Mouse (Mus musculus) C2C12 (cell line): ENCODE measurements at regions not wholly inside any gene's neighbourhood (a gene's known extent, or its start where the extent isn't known, plus 50 kb on each side); places are given as distances from the start of the nearest gene placed in this dataset.

Experiments
- H3K27me3 ChIP-seq: one replicate; pipeline ENCODE4 v1.6.1; 2011; ENCODE audit not compliant: control insufficient read depth, insufficient read depth, insufficient read length
- H3K36me3 ChIP-seq: one replicate; pipeline ENCODE4 v1.6.1; 2011; ENCODE audit not compliant: control insufficient read depth, insufficient read depth
- H3K4me3 ChIP-seq: one replicate; pipeline ENCODE4 v1.5.1; 2011; ENCODE audit warnings: mild to moderate bottlenecking, control low read depth; ENCODE audit not compliant: poor library complexity, insufficient read depth, severe bottlenecking
- H3K79me2 ChIP-seq: one replicate; pipeline ENCODE4 v1.6.1; 2011; ENCODE audit not compliant: control insufficient read depth, insufficient read depth
- H3K79me3 ChIP-seq: one replicate; pipeline ENCODE4 v1.6.1; 2011; ENCODE audit warnings: low read depth, control low read depth
- H3ac ChIP-seq: one replicate; pipeline ENCODE3; 2011; ENCODE audit warnings: low read depth; ENCODE audit not compliant: control insufficient read depth, insufficient read length
- CEBPB ChIP-seq: IDR thresholded peaks from one replicate; pipeline ENCODE4 v1.6.1; 2011; ENCODE audit warnings: low read depth, mild to moderate bottlenecking, control low read depth, moderate library complexity
- CTCF ChIP-seq: IDR thresholded peaks from one replicate; pipeline ENCODE4 v1.5.1; 2011; ENCODE audit not compliant: control insufficient read depth, insufficient read depth, insufficient read length
- FOSL1 ChIP-seq: IDR thresholded peaks from one replicate; pipeline ENCODE4 v1.8.0; 2011; ENCODE audit warnings: mild to moderate bottlenecking, low read length; ENCODE audit not compliant: poor library complexity, insufficient read depth, severe bottlenecking
- MAX ChIP-seq: IDR thresholded peaks from one replicate; pipeline ENCODE4 v1.6.1; 2011; ENCODE audit warnings: mild to moderate bottlenecking, control low read depth
- MYOD1 ChIP-seq: IDR thresholded peaks from one replicate; pipeline ENCODE4 v1.6.1; 2011; ENCODE audit warnings: low read depth; ENCODE audit not compliant: control insufficient read depth, insufficient read length
- MYOG ChIP-seq: IDR thresholded peaks from one replicate; pipeline ENCODE4 v1.6.1; 2011; ENCODE audit not compliant: control insufficient read depth, insufficient read length; ENCODE audit errors: extremely low read depth
- USF1 ChIP-seq: IDR thresholded peaks from one replicate; pipeline ENCODE4 v1.6.1; 2011; ENCODE audit warnings: low read depth, mild to moderate bottlenecking, control low read depth, moderate library complexity

- TF ChIP-seq CTCF (no peak), USF1 (no peak), CEBPB (no peak), MYOD1 (no peak), MYOG (no peak), MAX (no peak)
- H3K4me3 ChIP-seq = no peak overlapping the region
- no peaks in the 10 kb centered on the region for H3K79me2 ChIP-seq
- no peaks in the 10 kb centered on the region for H3K27me3 ChIP-seq
- no peak overlapping the region for H3ac ChIP-seq
- no peaks in the 10 kb centered on the region for H3K36me3 ChIP-seq
- H3K79me3 ChIP-seq = no peaks in the 10 kb centered on the region
These were observed 560.1 kb upstream of the Cdh18 start for GRCm38 (mm10) chr15:21988676-21989075.

GRCm38 (mm10) chr15:21993309-21993708 lies 555.5 kb upstream of the Cdh18 start:
- TF ChIP-seq MYOD1 (no peak), MYOG (no peak), USF1 (no peak), CTCF (no peak), CEBPB (no peak), MAX (no peak)
- no peaks in the 10 kb centered on the region for H3K27me3 ChIP-seq
- no peak overlapping the region for H3K4me3 ChIP-seq
- H3ac ChIP-seq = no peak overlapping the region
- no peaks in the 10 kb centered on the region for H3K79me2 ChIP-seq
- H3K36me3 ChIP-seq = no peaks in the 10 kb centered on the region
- no peaks in the 10 kb centered on the region for H3K79me3 ChIP-seq

GRCm38 (mm10) chr15:21995121-21995826 lies 553.5 kb upstream of the Cdh18 start:
- H3K79me2 ChIP-seq = no peaks in the 10 kb centered on the region
- H3K27me3 ChIP-seq = no peaks in the 10 kb centered on the region
- H3K79me3 ChIP-seq = no peaks in the 10 kb centered on the region
- no peak overlapping the region for H3K4me3 ChIP-seq
- no peak for TF ChIP-seq CEBPB
- no peak for TF ChIP-seq FOSL1
- TF ChIP-seq MAX = no peak
- TF ChIP-seq MYOG = no peak
- TF ChIP-seq CTCF = no peak
- no peak for TF ChIP-seq USF1
- TF ChIP-seq MYOD1 = no peak
- no peaks in the 10 kb centered on the region for H3K36me3 ChIP-seq
- H3ac ChIP-seq = no peak overlapping the region

GRCm38 (mm10) chr15:22019977-22020376 lies 528.8 kb upstream of the Cdh18 start:
- no peaks in the 10 kb centered on the region for H3K27me3 ChIP-seq
- H3ac ChIP-seq = no peak overlapping the region
- H3K79me3 ChIP-seq = no peaks in the 10 kb centered on the region
- H3K36me3 ChIP-seq = no peaks in the 10 kb centered on the region
- TF ChIP-seq CEBPB = no peak
- no peak for TF ChIP-seq FOSL1
- no peak for TF ChIP-seq MAX
- no peak for TF ChIP-seq CTCF
- no peak for TF ChIP-seq MYOG
- TF ChIP-seq MYOD1 = no peak
- no peak for TF ChIP-seq USF1
- no peaks in the 10 kb centered on the region for H3K79me2 ChIP-seq
- no peak overlapping the region for H3K4me3 ChIP-seq

GRCm38 (mm10) chr15:22030215-22030614 lies 518.6 kb upstream of the Cdh18 start:
- Histone ChIP-seq H3K36me3 (no peaks in the 10 kb centered on the region), H3K79me3 (no peaks in the 10 kb centered on the region), H3ac (no peak overlapping the region), H3K79me2 (no peaks in the 10 kb centered on the region), H3K27me3 (no peaks in the 10 kb centered on the region), H3K4me3 (no peak overlapping the region)
- no peak for TF ChIP-seq MAX

- H3ac ChIP-seq = no peak overlapping the region
- H3K27me3 ChIP-seq = no peaks in the 10 kb centered on the region
- H3K36me3 ChIP-seq = no peaks in the 10 kb centered on the region
- TF ChIP-seq USF1 (no peak), FOSL1 (no peak), CEBPB (no peak), CTCF (no peak), MAX (no peak)
- H3K4me3 ChIP-seq = no peak overlapping the region
- no peaks in the 10 kb centered on the region for H3K79me3 ChIP-seq
- no peaks in the 10 kb centered on the region for H3K79me2 ChIP-seq
These were observed 502.4 kb upstream of the Cdh18 start for GRCm38 (mm10) chr15:22046423-22046822.
